18 mouse cellular contexts compared by ENCODE assay signal in genomic region chr11:54080435-54080834, GRCm38 (mm10). TPM values are rescaled to one million over a fixed set of nuclear protein-coding genes. Genes with fewer than 3 reads are reported as not detected.
DNase-seq lines count a peak whose midpoint lies in the region; ATAC-seq lines count a peak whose summit lies in the region.
"Had no signal": no experiment of that assay in that cellular context is flagged by ENCODE, and none has a peak within 500 bp of the region (broad histone marks: within the 10 kb centered on the region; RNA-seq: fewer than 3 reads in every experiment).

No protein-coding gene starts in this region.

- no peak overlapping the region for H3K9ac ChIP-seq in kidney, embryonic 15.5 days
- H3K9ac ChIP-seq in embryonic facial prominence, embryonic 15.5 days, result no peak overlapping the region
- H3K9ac ChIP-seq: liver, embryonic 15.5 days; midbrain, embryonic 12.5 days had no signal

- peak; percentile 76 for ATAC-seq in kidney, embryonic 15.5 days (replicated peaks; ENCODE audit: low FRiP score)
- ATAC-seq in embryonic facial prominence, embryonic 15.5 days (ENCODE audit: insufficient number of reproducible peaks, low FRiP score, low TSS enrichment, low read depth), result no peak
- ATAC-seq: forebrain, embryonic 16.5 days; hindbrain, embryonic 16.5 days had no signal

- H3K36me3 ChIP-seq in kidney, embryonic 15.5 days, result no peaks in the 10 kb centered on the region
- no peaks in the 10 kb centered on the region for H3K36me3 ChIP-seq in embryonic facial prominence, embryonic 15.5 days
- H3K36me3 ChIP-seq: liver, embryonic 15.5 days; midbrain, embryonic 12.5 days had no signal

- H3K4me3 ChIP-seq in kidney, embryonic 15.5 days (replicated peaks), result no peak overlapping the region
- no peak overlapping the region for H3K4me3 ChIP-seq in embryonic facial prominence, embryonic 15.5 days (replicated peaks)
- H3K4me3 ChIP-seq: heart, adult 2 months; liver, embryonic 15.5 days; midbrain, embryonic 12.5 days; myocyte had no signal

- no peaks in the 10 kb centered on the region for H3K27me3 ChIP-seq in kidney, embryonic 15.5 days
- no peaks in the 10 kb centered on the region for H3K27me3 ChIP-seq in embryonic facial prominence, embryonic 15.5 days

- no peaks in the 10 kb centered on the region for H3K9me3 ChIP-seq in kidney, embryonic 15.5 days (replicated peaks)
- no peaks in the 10 kb centered on the region for H3K9me3 ChIP-seq in embryonic facial prominence, embryonic 15.5 days (replicated peaks)
- H3K9me3 ChIP-seq: liver, embryonic 15.5 days; midbrain, embryonic 12.5 days had no signal

- H3K4me2 ChIP-seq in kidney, embryonic 15.5 days, result no peak overlapping the region
- H3K4me2 ChIP-seq in embryonic facial prominence, embryonic 15.5 days (replicated peaks), result no peak overlapping the region
- H3K4me2 ChIP-seq: liver, embryonic 15.5 days; midbrain, embryonic 12.5 days had no signal

- no peak overlapping the region for H3K27ac ChIP-seq in kidney, embryonic 15.5 days
- H3K27ac ChIP-seq in embryonic facial prominence, embryonic 15.5 days (replicated peaks), result 0 out of 2 replicates have a peak overlapping the region, but pooled peaks have one; percentile 44
- H3K27ac ChIP-seq: heart, adult 2 months; liver, embryonic 15.5 days; midbrain, embryonic 12.5 days had no signal

- WGBS in kidney, embryonic 15.5 days, result 17% methylated on average over 7 of the region's 7 CpGs
- 32% methylated on average over 7 of the region's 7 CpGs for WGBS in embryonic facial prominence, embryonic 15.5 days

- H3K4me1 ChIP-seq in kidney, embryonic 15.5 days, result peaks cover under 1% of the 10 kb centered on the region; the same call in 1 of the 2 replicates
- no peaks in the 10 kb centered on the region for H3K4me1 ChIP-seq in embryonic facial prominence, embryonic 15.5 days
- H3K4me1 ChIP-seq: midbrain, embryonic 12.5 days had no signal

- DNase-seq in kidney, adult 8-10 months, result no peak
- peak; percentile 56 for DNase-seq in naive thymus-derived CD4-positive, alpha-beta T cell, adult 2 months (ENCODE audit: low read depth)
- DNase-seq in thymus, postnatal 14 days, result peak; percentile 81
- no peak for DNase-seq in lung, postnatal 36 days
- DNase-seq in left cerebral cortex, adult 18-20 months (ENCODE audit: low spot score in 2 of 2), result no peak
- DNase-seq: adrenal gland, adult 8-10 months; cerebellum, adult 2 months; heart, adult 2 months; layer of hippocampus, postnatal 36 days; right cerebral cortex, postnatal 14 days had no signal

RNA-seq across cellular contexts. Expression of gene Pdlim4, which starts 11.6 kb away (rescaled TPM):
- polyA plus RNA-seq in kidney, embryonic 15.5 days (2015; fragmentation: Nextera tagmentation; extraction: Ambion mirVana), result 47.1 and 53.2 TPM in 2 replicates
- 168 and 169 TPM in 2 replicates for polyA plus RNA-seq in embryonic facial prominence, embryonic 15.5 days (2015; fragmentation: Nextera tagmentation; extraction: Ambion mirVana)
- total RNA-seq in left cerebral cortex, adult 18-20 months (2021), result 10 to 100 TPM; 13.5 to 14.5 TPM
- total RNA-seq: MEL had no signal

RNA-seq across cellular contexts. Expression of gene P4ha2, which starts 19.5 kb away (rescaled TPM):
- 36.6 and 44.5 TPM in 2 replicates for polyA plus RNA-seq in kidney, embryonic 15.5 days (2015; fragmentation: Nextera tagmentation; extraction: Ambion mirVana)
- 123 and 126 TPM in 2 replicates for polyA plus RNA-seq in embryonic facial prominence, embryonic 15.5 days (2015; fragmentation: Nextera tagmentation; extraction: Ambion mirVana)
- total RNA-seq in left cerebral cortex, adult 18-20 months (2021), result 10 to 100 TPM; 22.8 to 24.3 TPM

RNA-seq across cellular contexts. Expression of gene Slc22a4, which starts 52.5 kb away (rescaled TPM):
- polyA plus RNA-seq in kidney, embryonic 15.5 days (2015; fragmentation: Nextera tagmentation; extraction: Ambion mirVana), result 1.4 and 1.9 TPM in 2 replicates
- 5.6 and 6.1 TPM in 2 replicates for polyA plus RNA-seq in embryonic facial prominence, embryonic 15.5 days (2015; fragmentation: Nextera tagmentation; extraction: Ambion mirVana)
- total RNA-seq in left cerebral cortex, adult 18-20 months (2021), result 1 to 10 TPM; 6.7 to 7.1 TPM

Comparison
In these comparisons a context has a peak if more than half of its experiments do, and no peak if none do; other contexts are left out.
1. DNase-seq: peak in naive thymus-derived CD4-positive, alpha-beta T cell, adult 2 months (single experiment) and thymus, postnatal 14 days (single experiment); none in kidney, adult 8-10 months (0 of 2), lung, postnatal 36 days (single experiment) and left cerebral cortex, adult 18-20 months (0 of 2).